Mouse (Mus musculus): ENCODE results near the gene Pacsin1.

Gene Pacsin1

DNA sequence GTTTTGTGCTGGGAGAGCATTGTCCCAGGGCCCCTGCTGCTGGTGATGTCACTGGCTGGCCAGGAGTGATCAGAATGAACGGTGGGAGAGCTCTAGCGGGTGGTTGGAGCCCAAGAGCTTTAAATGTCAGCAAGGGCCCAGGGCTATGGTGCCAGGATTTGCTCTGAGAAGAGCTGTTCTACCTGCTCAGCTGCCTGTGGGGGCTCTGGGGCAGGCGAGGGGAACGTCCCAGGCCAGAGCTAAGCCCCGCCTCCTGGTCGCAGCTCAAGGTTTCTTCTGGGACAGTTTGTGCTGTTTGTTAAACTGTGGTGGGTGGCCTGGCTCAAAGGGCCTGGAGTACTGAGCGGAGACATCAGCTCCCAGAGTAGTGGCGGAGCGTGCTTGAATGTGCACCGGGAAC, 70.1 kb downstream of the Pacsin1 start:
- DNase-seq (ENCODE audit: low spot score) = no peak

GRCm38 (mm10) chr17:27726527-27726926, 71.2 kb downstream of the Pacsin1 start:
- DNase-seq (ENCODE audit: low spot score) = no peak

GRCm38 (mm10) chr17:27728770-27729169, 73.5 kb downstream of the Pacsin1 start, which contains the start of gene Spdef:
Spdef (minus strand) TSS chr17:27728955.
- no peak for DNase-seq (ENCODE audit: low spot score)

DNA sequence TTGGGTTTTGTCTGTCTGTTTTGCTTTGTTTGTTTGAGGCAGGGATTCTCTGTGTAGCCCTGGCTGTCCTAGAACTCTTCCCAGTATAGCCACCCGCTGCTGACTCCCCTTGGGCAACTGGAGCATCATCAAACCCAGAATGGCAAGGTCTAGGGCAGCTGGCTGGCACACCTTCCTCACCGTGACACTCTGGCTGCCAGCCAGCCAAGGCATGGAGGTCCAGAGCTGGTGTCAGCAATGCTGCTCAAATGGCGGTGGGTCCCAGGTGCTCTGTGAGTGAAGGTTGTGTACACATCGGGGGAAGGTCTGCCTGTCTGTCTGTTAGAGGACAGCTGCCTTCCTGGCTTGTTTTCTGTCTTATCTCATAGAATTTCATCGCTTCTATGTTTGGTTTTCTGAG, 76.8 kb downstream of the Pacsin1 start:
- DNase-seq (ENCODE audit: low spot score) = no peak

GRCm38 (mm10) chr17:27732694-27733093, 77.4 kb downstream of the Pacsin1 start:
- no peak for DNase-seq (ENCODE audit: low spot score)

- no peak for DNase-seq (ENCODE audit: low spot score)
These were observed 79.2 kb downstream of the Pacsin1 start for GRCm38 (mm10) chr17:27734344-27735073.

GRCm38 (mm10) chr17:27740961-27741360, 85.7 kb downstream of the Pacsin1 start:
- DNase-seq (ENCODE audit: low spot score) = no peak

GRCm38 (mm10) chr17:27746446-27746845, 91.1 kb downstream of the Pacsin1 start:
- no peak for DNase-seq (ENCODE audit: low spot score)

DNA sequence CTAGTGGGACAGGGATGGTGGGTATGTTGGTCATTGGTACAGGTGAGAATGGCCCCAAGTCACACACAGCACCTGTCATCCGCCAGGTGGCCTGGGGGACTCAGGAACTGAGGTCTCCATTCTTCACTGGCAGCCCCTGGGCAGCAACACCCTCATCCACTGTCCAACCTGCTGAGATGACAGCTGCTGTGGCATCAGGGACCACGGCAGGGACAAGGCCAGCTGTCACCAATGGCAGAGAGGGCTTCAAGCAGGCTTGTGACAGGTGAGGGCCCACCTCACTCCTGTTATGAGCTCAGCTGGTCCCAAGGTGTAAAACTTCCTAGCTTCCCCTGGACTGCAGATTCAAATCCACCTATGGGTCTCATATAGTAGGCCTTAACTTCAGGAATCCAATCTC, 92.8 kb downstream of the Pacsin1 start:
- no peak for DNase-seq (ENCODE audit: low spot score)

- DNase-seq (ENCODE audit: low spot score) = no peak
These were observed 95.2 kb downstream of the Pacsin1 start for GRCm38 (mm10) chr17:27750451-27750942.

DNA sequence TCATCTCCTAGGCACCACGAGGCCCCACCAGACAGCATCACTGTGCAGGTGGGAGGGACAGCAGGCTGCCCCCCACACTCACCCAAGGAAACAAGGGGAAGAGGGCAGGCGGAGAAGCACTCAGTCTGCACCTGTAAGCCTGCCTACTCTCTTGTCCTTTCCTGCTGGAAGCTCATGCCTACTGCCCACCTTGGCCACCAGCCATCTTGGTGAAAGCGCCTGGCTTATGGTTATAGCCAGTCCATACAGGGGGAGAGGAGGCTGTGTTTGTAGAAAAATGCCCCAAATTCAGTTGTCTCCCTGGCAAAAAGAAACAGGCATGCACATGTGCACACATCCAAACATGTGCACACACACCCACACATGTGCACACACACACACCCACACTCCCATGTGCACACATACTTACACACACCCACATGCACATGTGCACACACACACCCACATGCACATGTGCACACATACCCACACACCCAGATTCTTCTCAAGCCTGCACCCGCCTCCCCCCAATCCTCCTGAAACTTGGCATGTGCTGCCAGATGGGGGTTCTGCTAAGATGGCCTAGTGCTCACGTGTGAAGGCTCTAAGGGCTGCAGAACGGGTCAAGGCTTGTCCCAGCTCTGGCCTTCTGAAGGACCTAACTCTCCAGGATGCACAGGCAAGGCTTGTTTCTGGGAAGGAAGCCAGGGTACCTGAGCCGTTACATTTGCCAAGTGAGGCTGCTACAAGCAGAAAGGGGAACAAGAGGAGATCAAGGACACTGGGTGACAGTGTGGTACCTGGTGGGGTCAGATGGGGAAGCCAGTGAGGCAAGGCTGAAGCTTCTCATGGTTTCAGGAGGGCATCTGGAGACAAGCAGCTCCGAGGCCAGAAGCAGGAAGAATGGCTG, 96.2 kb downstream of the Pacsin1 start:
- no peak for DNase-seq (ENCODE audit: low spot score)

GRCm38 (mm10) chr17:27760169-27760568, 104.9 kb downstream of the Pacsin1 start:
- peak; percentile 55 for DNase-seq (ENCODE audit: low spot score)

Measured in lung, postnatal 25 days (tissue).